Mouse (Mus musculus) CH12.LX (cell line): ENCODE data around the gene Gpx8. TPM values are rescaled to one million over a fixed set of nuclear protein-coding genes. Genes with fewer than 3 reads are reported as not detected.

Experiments used
- DNase-seq: peaks from one replicate; pipeline ENCODE4 v3.0.0-alpha.2; 2013; ENCODE audit errors: extremely low read depth
- H3K27ac ChIP-seq: 2 replicates; pipeline ENCODE4 v1.5.1; 2012; ENCODE audit warnings: low read depth, mild to moderate bottlenecking, control low read depth, moderate library complexity; ENCODE audit not compliant: insufficient read depth
- H3K27me3 ChIP-seq: replicated peaks from 2 replicates; pipeline ENCODE3; 2012; ENCODE audit warnings: inconsistent platforms
- H3K36me3 ChIP-seq, 2 experiments: replicated peaks in 1 of 2; 2 replicates each; pipeline versions ENCODE3 to v1.6.1; 2012; ENCODE audit warnings: inconsistent platforms in 1 of 2, low read length in 1 of 2, mild to moderate bottlenecking in 1 of 2, mixed read lengths in 1 of 2, moderate library complexity in 1 of 2; ENCODE audit not compliant: control insufficient read depth in 1 of 2, insufficient read depth in 1 of 2
- H3K4me1 ChIP-seq, 2 experiments: 2 replicates each; pipeline ENCODE4 v1.6.1; 2012; ENCODE audit warnings: inconsistent platforms in 1 of 2, moderate library complexity in 1 of 2; ENCODE audit not compliant: insufficient read depth in 2 of 2, control insufficient read depth in 1 of 2
- H3K4me2 ChIP-seq: 2 replicates; pipeline ENCODE4 v1.6.1; 2012; ENCODE audit warnings: low read depth, mild to moderate bottlenecking, control low read depth; ENCODE audit not compliant: poor library complexity, insufficient read depth, severe bottlenecking
- H3K4me3 ChIP-seq, 3 experiments: fragments of 150-350 bp in 1 of 3; sonication (generic) in 1 of 3; replicated peaks in 1 of 3; 2 replicates each; pipeline versions ENCODE3 to v1.5.1; 2011 to 2012; ENCODE audit warnings: low read depth in 2 of 3, low read length in 2 of 3, mild to moderate bottlenecking in 2 of 3, moderate library complexity in 2 of 3, control low read depth in 1 of 3, improper control_type of control experiment in 1 of 3, inconsistent platforms in 1 of 3, mixed read lengths in 1 of 3; ENCODE audit not compliant: poor library complexity in 1 of 3
- H3K79me2 ChIP-seq: replicated peaks from 2 replicates; pipeline ENCODE4 v1.6.1; 2012; ENCODE audit warnings: mild to moderate bottlenecking, moderate library complexity; ENCODE audit not compliant: control insufficient read depth, poor library complexity, insufficient read depth, severe bottlenecking; ENCODE audit errors: extremely low read depth
- H3K9ac ChIP-seq: 2 replicates; pipeline ENCODE4 v1.6.1; 2012; ENCODE audit warnings: low read depth, mild to moderate bottlenecking, control low read depth, moderate library complexity; ENCODE audit not compliant: insufficient read depth
- H3K9me3 ChIP-seq: replicated peaks from 2 replicates; pipeline ENCODE3; 2012; ENCODE audit warnings: low read length, inconsistent platforms, mixed read lengths
- BHLHE40 ChIP-seq: IDR thresholded peaks from 2 replicates; pipeline ENCODE4 v1.6.1; 2011; ENCODE audit warnings: mild to moderate bottlenecking, low read depth, low read length, improper control_type of control experiment
- CHD1 ChIP-seq: IDR thresholded peaks from 2 replicates; pipeline ENCODE4 v1.6.1; 2012; ENCODE audit warnings: low read depth, low read length, improper control_type of control experiment, inconsistent platforms
- CHD2 ChIP-seq: IDR thresholded peaks from 2 replicates; pipeline ENCODE4 v1.6.1; 2011; ENCODE audit warnings: low read length, improper control_type of control experiment
- CTCF ChIP-seq, 2 experiments: IDR thresholded peaks in 1 of 2; conservative IDR thresholded peaks in 1 of 2; 2 replicates each; pipeline ENCODE4 v1.5.1; 2011 to 2012; ENCODE audit warnings: low read depth in 2 of 2, low read length in 2 of 2, improper control_type of control experiment in 1 of 2, inconsistent platforms in 1 of 2, mild to moderate bottlenecking in 1 of 2, moderate library complexity in 1 of 2
- E2F4 ChIP-seq: IDR thresholded peaks from 2 replicates; pipeline ENCODE4 v1.6.1; 2011; ENCODE audit warnings: low read depth, low read length, improper control_type of control experiment; ENCODE audit not compliant: insufficient replicate concordance
- ELF1 ChIP-seq: IDR thresholded peaks from 2 replicates; pipeline ENCODE4 v1.6.1; 2014; ENCODE audit warnings: low read depth, mild to moderate bottlenecking, inconsistent platforms, low read length, improper control_type of control experiment
- EP300 ChIP-seq: IDR thresholded peaks from 2 replicates; pipeline ENCODE4 v1.6.1; 2011; ENCODE audit warnings: low read length, improper control_type of control experiment
- ETS1 ChIP-seq: conservative IDR thresholded peaks from 2 replicates; pipeline ENCODE4 v1.6.1; 2012; ENCODE audit warnings: low read depth, mild to moderate bottlenecking, inconsistent platforms, low read length, improper control_type of control experiment, moderate library complexity
- GABPA ChIP-seq: IDR thresholded peaks from 2 replicates; pipeline ENCODE4 v1.6.1; 2012; ENCODE audit warnings: low read depth, low read length, improper control_type of control experiment, inconsistent platforms; ENCODE audit not compliant: insufficient replicate concordance
- HCFC1 ChIP-seq: IDR thresholded peaks from 2 replicates; pipeline ENCODE4 v1.6.1; 2012; ENCODE audit warnings: low read depth, mild to moderate bottlenecking, inconsistent platforms, low read length, improper control_type of control experiment
- IRF4 ChIP-seq: IDR thresholded peaks from 2 replicates; pipeline ENCODE4 v1.6.1; 2014; ENCODE audit warnings: low read depth, mild to moderate bottlenecking, inconsistent platforms, low read length, improper control_type of control experiment
- JUN ChIP-seq: IDR thresholded peaks from 2 replicates; pipeline ENCODE4 v1.6.1; 2011; ENCODE audit warnings: low read depth, mild to moderate bottlenecking, low read length, improper control_type of control experiment, moderate library complexity; ENCODE audit not compliant: insufficient read depth
- JUND ChIP-seq: conservative IDR thresholded peaks from 2 replicates; pipeline ENCODE4 v1.6.1; 2011; ENCODE audit warnings: low read depth, low read length, improper control_type of control experiment
- KAT2A ChIP-seq: IDR thresholded peaks from 2 replicates; pipeline ENCODE4 v1.6.1; 2012; ENCODE audit warnings: low read length, improper control_type of control experiment, inconsistent platforms; ENCODE audit not compliant: insufficient replicate concordance
- MAFK ChIP-seq: IDR thresholded peaks from 2 replicates; pipeline ENCODE4 v1.6.1; 2011; ENCODE audit warnings: low read length, improper control_type of control experiment; ENCODE audit not compliant: insufficient replicate concordance
- MAX ChIP-seq: IDR thresholded peaks from 2 replicates; pipeline ENCODE4 v1.6.1; 2011; ENCODE audit warnings: low read length, improper control_type of control experiment
- MAZ ChIP-seq: IDR thresholded peaks from 2 replicates; pipeline ENCODE4 v1.6.1; 2012; ENCODE audit warnings: low read depth, mild to moderate bottlenecking, inconsistent platforms, low read length, improper control_type of control experiment, moderate library complexity
- MEF2A ChIP-seq: IDR thresholded peaks from 2 replicates; pipeline ENCODE4 v1.6.1; 2014; ENCODE audit warnings: low read depth, mild to moderate bottlenecking, inconsistent platforms, low read length, improper control_type of control experiment, borderline replicate concordance
- MXI1 ChIP-seq: IDR thresholded peaks from 2 replicates; pipeline ENCODE4 v1.6.1; 2011; ENCODE audit warnings: mild to moderate bottlenecking, low read depth, low read length, improper control_type of control experiment
- MYC ChIP-seq: IDR thresholded peaks from 2 replicates; pipeline ENCODE4 v1.6.1; 2011; ENCODE audit warnings: low read depth, mild to moderate bottlenecking, improper control_type of control experiment, low read length
- NELFE ChIP-seq: IDR thresholded peaks from 2 replicates; pipeline ENCODE4 v1.6.1; 2011; ENCODE audit warnings: low read depth, low read length, improper control_type of control experiment
- NRF1 ChIP-seq: IDR thresholded peaks from 2 replicates; pipeline ENCODE4 v1.6.1; 2014; ENCODE audit warnings: low read depth, mild to moderate bottlenecking, inconsistent platforms, low read length, improper control_type of control experiment, moderate library complexity
- PAX5 ChIP-seq: IDR thresholded peaks from 2 replicates; pipeline ENCODE4 v1.6.1; 2012; ENCODE audit warnings: low read length, inconsistent platforms, mixed read lengths
- POLR2A ChIP-seq: IDR thresholded peaks from 2 replicates; pipeline ENCODE4 v1.6.1; 2011; ENCODE audit warnings: low read depth, mild to moderate bottlenecking, improper control_type of control experiment, low read length
- POLR2AphosphoS2 ChIP-seq: IDR thresholded peaks from 2 replicates; pipeline ENCODE4 v1.6.1; 2011; ENCODE audit warnings: low read depth, low read length, improper control_type of control experiment
- RAD21 ChIP-seq: IDR thresholded peaks from 2 replicates; pipeline ENCODE4 v1.6.1; 2011; ENCODE audit warnings: low read depth, mild to moderate bottlenecking, low read length, improper control_type of control experiment, moderate library complexity
- RCOR1 ChIP-seq: conservative IDR thresholded peaks from 2 replicates; pipeline ENCODE4 v1.6.1; 2012; ENCODE audit warnings: low read depth, mild to moderate bottlenecking, inconsistent platforms, low read length, improper control_type of control experiment
- SIN3A ChIP-seq: IDR thresholded peaks from 2 replicates; pipeline ENCODE4 v1.6.1; 2012; ENCODE audit warnings: low read length, improper control_type of control experiment, inconsistent platforms
- SMC3 ChIP-seq: IDR thresholded peaks from 2 replicates; pipeline ENCODE4 v1.6.1; 2011; ENCODE audit warnings: low read depth, low read length, improper control_type of control experiment
- TBP ChIP-seq: conservative IDR thresholded peaks from 2 replicates; pipeline ENCODE4 v1.6.1; 2011; ENCODE audit warnings: low read depth, low read length, improper control_type of control experiment
- TCF12 ChIP-seq: IDR thresholded peaks from 2 replicates; pipeline ENCODE4 v1.6.1; 2014; ENCODE audit warnings: low read depth, mild to moderate bottlenecking, inconsistent platforms, low read length, improper control_type of control experiment
- UBTF ChIP-seq: IDR thresholded peaks from 2 replicates; pipeline ENCODE4 v1.6.1; 2012; ENCODE audit warnings: low read depth, mild to moderate bottlenecking, inconsistent platforms, low read length, improper control_type of control experiment, moderate library complexity
- USF1 ChIP-seq: IDR thresholded peaks from 2 replicates; pipeline ENCODE4 v1.6.1; 2014; ENCODE audit warnings: low read depth, mild to moderate bottlenecking, inconsistent platforms, low read length, improper control_type of control experiment
- USF2 ChIP-seq: conservative IDR thresholded peaks from 2 replicates; pipeline ENCODE4 v1.6.1; 2011; ENCODE audit warnings: low read depth, low read length, improper control_type of control experiment
- ZC3H11A ChIP-seq: IDR thresholded peaks from 2 replicates; pipeline ENCODE4 v1.6.1; 2012; ENCODE audit warnings: low read depth, mild to moderate bottlenecking, inconsistent platforms, low read length, improper control_type of control experiment
- ZKSCAN1 ChIP-seq: IDR thresholded peaks from 2 replicates; pipeline ENCODE4 v1.6.1; 2012; ENCODE audit warnings: low read depth, inconsistent platforms, low read length, improper control_type of control experiment, borderline replicate concordance
- ZMIZ1 ChIP-seq: IDR thresholded peaks from 2 replicates; pipeline ENCODE4 v1.6.1; 2012; ENCODE audit warnings: low read depth, mild to moderate bottlenecking, inconsistent platforms, low read length, improper control_type of control experiment
- ZNF384 ChIP-seq: IDR thresholded peaks from 2 replicates; pipeline ENCODE4 v1.6.1; 2012; ENCODE audit warnings: low read depth, low read length, improper control_type of control experiment, inconsistent platforms
- dilution Hi-C: fragments of 300-500 bp; cut with MboI; formaldehyde crosslinking; loops from 2 replicates; pipeline ENCODE4 v1.14.3; 2020; ENCODE audit warnings: low sequenced_read_pairs; ENCODE audit not compliant: extremely low pct_unique_long_range_greater_than_20kb, extremely low pct_ligation_motif_present
- in situ Hi-C: fragments of 300-500 bp; cut with MboI; formaldehyde crosslinking; loops from 3 replicates; pipeline ENCODE4 v1.14.3; 2019; ENCODE audit warnings: low sequenced_read_pairs, low pct_ligation_motif_present, low pct_unique_long_range_greater_than_20kb, mixed read lengths
- polyA plus RNA-seq: library from polyadenylated mRNA; unstranded; fragments of >175 nt; gene quantifications from 2 replicates; pipeline ENCODE4 v1.2.1, GENCODE M21; 2012; ENCODE audit warnings: low read depth; ENCODE audit not compliant: insufficient read length
- total RNA-seq, 2 experiments: library from RNA; depleted of rRNA; stranded (reverse); fragments of 300-350 nt in 1 of 2; fragments of >200 nt in 1 of 2; gene quantifications; 2 replicates each; pipeline ENCODE4 v1.2.3; 2012 to 2014

Gene Gpx8
- total and polyA plus RNA-seq, 3 experiments = not detected

GRCm38 (mm10) chr13:113022467-113022866, 23.7 kb downstream of the Gpx8 start:
- no peaks in the 10 kb centered on the region for H3K9me3 ChIP-seq
- no peak overlapping the region for H3K4me3 ChIP-seq
- no peaks in the 10 kb centered on the region for H3K79me2 ChIP-seq
- in situ Hi-C loops = no loop called here
- no peak overlapping the region for H3K27ac ChIP-seq
- H3K4me1 ChIP-seq = peaks cover 17 to 22% of the 10 kb centered on the region in 2 experiments
- no peak overlapping the region for H3K9ac ChIP-seq
- peaks cover 6% of the 10 kb centered on the region for H3K27me3 ChIP-seq
- peak; percentile 48 for DNase-seq
- no peaks in the 10 kb centered on the region for H3K36me3 ChIP-seq
- peak overlapping the region; percentile 51 for H3K4me2 ChIP-seq
- TF ChIP-seq HCFC1 (no peak), CHD2 (no peak), ZKSCAN1 (no peak), POLR2A (no peak), UBTF (no peak), CHD1 (no peak), E2F4 (no peak), ZMIZ1 (no peak), ZC3H11A (no peak), MXI1 (0 out of 2 replicates have a peak, but pooled peaks have one; percentile 32), ZNF384 (no peak), ELF1 (no peak), PAX5 (no peak), MAFK (peak; percentile 97), EP300 (0 out of 2 replicates have a peak, but pooled peaks have one; percentile 4), POLR2AphosphoS2 (no peak), SMC3 (no peak), MYC (no peak), CTCF (conservative IDR thresholded peaks at IDR 0.05 in 1 of 2, IDR thresholded peaks at IDR 0.05 in 1 of 2; ENCODE audit: low read depth in 2 of 2, low read length in 2 of 2) (no peak), NELFE (no peak), TBP (no peak), KAT2A (no peak), TCF12 (no peak), NRF1 (peak; percentile 62), MAX (no peak), MAZ (no peak), GABPA (no peak), BHLHE40 (peak; percentile 66), ETS1 (peak; percentile 57), IRF4 (no peak), USF1 (no peak), SIN3A (no peak), JUN (no peak), RAD21 (no peak), MEF2A (no peak), JUND (no peak), RCOR1 (no peak), USF2 (no peak)
- dilution Hi-C loops = no loop called here
